Mouse (Mus musculus) bone marrow macrophage, adult 2 months (primary cell): Measurements from ENCODE around the gene Pi4ka.

ENCODE experiments used
- CTCF ChIP-seq: IDR thresholded peaks from 2 replicates; pipeline ENCODE4 v1.5.1; 2012; ENCODE audit warnings: low read depth, mild to moderate bottlenecking, low read length, moderate library complexity
- POLR2A ChIP-seq: IDR thresholded peaks from 2 replicates; pipeline ENCODE4 v1.6.1; 2012; ENCODE audit warnings: mild to moderate bottlenecking, low read depth, low read length, borderline replicate concordance

DNA sequence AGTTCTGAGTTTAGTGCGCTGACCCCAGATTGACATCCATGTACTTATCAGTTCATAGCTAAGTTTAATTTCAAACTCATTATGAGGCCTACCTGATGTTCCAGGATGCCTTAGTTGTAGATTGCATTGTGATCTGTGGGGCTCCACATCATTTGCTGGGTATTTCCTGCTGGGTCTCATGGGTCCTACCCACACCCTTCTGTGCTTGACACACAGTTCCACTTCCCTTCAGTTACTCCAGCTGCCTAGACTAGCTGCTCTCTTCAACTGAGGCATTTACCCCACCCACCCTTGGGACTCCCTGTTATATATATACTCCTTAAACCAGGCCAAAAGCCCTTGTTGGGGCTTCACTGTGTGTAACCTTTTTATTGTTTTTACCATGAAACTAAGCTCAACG is 2.9 kb upstream of the Pi4ka start:
- TF ChIP-seq POLR2A (no peak), CTCF (no peak)
